Mouse (Mus musculus) urinary bladder, postnatal 4 days (tissue): ENCODE results near the gene Rhob.

ENCODE experiments used
- DNase-seq, 2 experiments: peaks; one replicate each; pipeline ENCODE4 v3.0.0; 2021 to 2022; ENCODE audit warnings: low spot score in 2 of 2

The Rhob gene

GRCm38 (mm10) chr12:8450028-8450427, 49.8 kb downstream of the Rhob start:
- DNase-seq: no peak
